Mouse (Mus musculus) megakaryocyte, embryonic 14.5 days (primary cell): Measurements from ENCODE around the gene Wdr66.

Experiments used
- FLI1 ChIP-seq: IDR thresholded peaks from 2 replicates; pipeline ENCODE4 v1.6.1; 2012; ENCODE audit warnings: low read length, inconsistent platforms, mixed read lengths
- GATA1 ChIP-seq: IDR thresholded peaks from 3 replicates; pipeline ENCODE4 v1.6.1; 2012; ENCODE audit warnings: mixed read lengths, low read length, inconsistent platforms, borderline replicate concordance

DNA sequence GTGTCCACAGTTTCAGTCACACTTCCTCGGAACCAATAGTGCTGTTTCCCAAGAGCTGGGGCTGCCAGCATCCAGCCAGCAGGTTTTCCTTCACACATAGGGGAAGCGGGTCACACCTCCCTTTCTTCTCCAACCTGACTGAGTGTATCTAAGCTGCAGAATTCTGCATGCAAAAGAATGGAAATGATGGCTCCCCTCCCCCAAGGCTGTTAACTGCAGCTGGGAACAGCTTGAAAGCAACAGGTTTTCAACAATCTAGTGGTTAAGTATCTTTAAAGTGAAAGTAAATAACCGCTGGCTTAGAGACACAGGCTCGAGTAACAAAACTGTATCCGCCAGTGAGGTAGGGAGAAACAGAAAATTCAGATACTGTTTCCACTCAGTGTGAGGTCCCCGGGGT, 66.1 kb downstream of the Wdr66 start:
- TF ChIP-seq FLI1 (no peak), GATA1 (no peak)
